Mouse (Mus musculus) heart, embryonic 11.5 days (tissue): ENCODE data around the gene Pi16. TPM values are rescaled to one million over a fixed set of nuclear protein-coding genes. Genes with fewer than 3 reads are reported as not detected.

Experiments used
- ATAC-seq: fragments of 200-750 bp; cut with Nextera tagmentation; replicated peaks from 2 replicates; pipeline ENCODE4 v1.8.0; 2017; ENCODE audit warnings: moderate library complexity; ENCODE audit not compliant: insufficient number of reproducible peaks, low FRiP score, low TSS enrichment
- H3K27ac ChIP-seq: fragments of 300-500 bp; sonication (generic); 2 replicates; pipeline ENCODE4 v1.5.1; 2014; ENCODE audit warnings: mild to moderate bottlenecking, low read depth, low read length
- H3K27me3 ChIP-seq: fragments of 300-500 bp; sonication (generic); 2 replicates; pipeline ENCODE4 v1.6.1; 2014; ENCODE audit warnings: mild to moderate bottlenecking, low read length, mixed read lengths; ENCODE audit not compliant: control insufficient read depth, insufficient read depth
- H3K36me3 ChIP-seq: fragments of 300-500 bp; sonication (generic); 2 replicates; pipeline ENCODE4 v1.6.1; 2014; ENCODE audit warnings: mild to moderate bottlenecking, low read length, moderate library complexity, mixed read lengths; ENCODE audit not compliant: control insufficient read depth, insufficient read depth
- H3K4me1 ChIP-seq: fragments of 300-500 bp; sonication (generic); 2 replicates; pipeline ENCODE4 v1.6.1; 2014; ENCODE audit warnings: low read length; ENCODE audit not compliant: control insufficient read depth, insufficient read depth
- H3K4me2 ChIP-seq: fragments of 300-500 bp; sonication (generic); 2 replicates; pipeline ENCODE4 v1.6.1; 2014; ENCODE audit warnings: mild to moderate bottlenecking, moderate library complexity
- H3K4me3 ChIP-seq: fragments of 300-500 bp; sonication (generic); 2 replicates; pipeline ENCODE4 v1.5.1; 2014; ENCODE audit warnings: low read depth, low read length
- H3K9ac ChIP-seq: fragments of 300-500 bp; sonication (generic); 2 replicates; pipeline ENCODE4 v1.6.1; 2014; ENCODE audit warnings: mild to moderate bottlenecking, low read depth, low read length, moderate library complexity
- H3K9me3 ChIP-seq: fragments of 300-500 bp; sonication (generic); replicated peaks from 2 replicates; pipeline ENCODE4 v1.6.1; 2016; ENCODE audit warnings: low read length; ENCODE audit not compliant: control insufficient read depth
- WGBS: fragments of 180-500 bp; shearing (Covaris S2); extraction: QIAGEN DNeasy Blood & Tissue Kit; methylation state at CpG from one replicate; pipeline ENCODE4 v1.1.7; 2014; ENCODE audit not compliant: insufficient replicate concordance; 5-methylcytosine and 5-hydroxymethylcytosine counted together
- polyA plus RNA-seq: library from polyadenylated mRNA; unstranded; fragments of >200 nt; fragmentation: Nextera tagmentation; extraction: Ambion mirVana; gene quantifications from 2 replicates; pipeline ENCODE4 v1.2.1, GENCODE M21; 2014

Gene Pi16
- polyA plus RNA-seq, 1 experiment from 2014 or later = 1.7 TPM

DNA sequence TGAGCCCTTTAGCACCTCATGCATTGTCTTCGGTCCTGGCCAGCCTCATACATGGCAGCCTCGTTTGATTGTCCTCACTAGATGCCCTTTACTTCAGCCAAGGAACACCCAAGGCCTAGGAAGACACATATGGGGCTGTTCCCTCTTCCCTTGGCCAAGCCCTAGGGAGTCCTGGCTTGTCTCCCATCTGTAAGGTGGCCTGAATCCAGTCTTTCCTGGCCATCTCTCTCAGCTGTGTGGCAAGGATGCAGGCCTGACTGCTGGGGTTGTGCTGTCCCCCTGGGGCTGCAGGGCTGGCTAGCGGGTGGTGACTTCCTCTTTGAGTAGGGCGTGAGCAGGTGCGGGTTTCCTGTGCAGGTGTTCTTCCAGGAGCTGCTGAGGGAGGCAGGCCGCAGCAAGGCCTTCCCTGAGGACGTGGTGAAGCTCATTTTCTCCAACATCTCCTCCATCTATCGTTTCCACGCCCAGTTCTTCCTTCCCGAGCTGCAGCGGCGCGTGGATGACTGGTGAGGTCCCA, 47.7 kb downstream of the Pi16 start:
- Histone ChIP-seq H3K9ac (no peak overlapping the region), H3K27ac (no peak overlapping the region), H3K4me2 (no peak overlapping the region), H3K4me3 (no peak overlapping the region), H3K36me3 (no peaks in the 10 kb centered on the region), H3K27me3 (peaks cover 16% of the 10 kb centered on the region), H3K9me3 (no peaks in the 10 kb centered on the region), H3K4me1 (no peaks in the 10 kb centered on the region)
- WGBS = 80% methylated on average over 13 of the region's 13 CpGs
- no peak for ATAC-seq

DNA sequence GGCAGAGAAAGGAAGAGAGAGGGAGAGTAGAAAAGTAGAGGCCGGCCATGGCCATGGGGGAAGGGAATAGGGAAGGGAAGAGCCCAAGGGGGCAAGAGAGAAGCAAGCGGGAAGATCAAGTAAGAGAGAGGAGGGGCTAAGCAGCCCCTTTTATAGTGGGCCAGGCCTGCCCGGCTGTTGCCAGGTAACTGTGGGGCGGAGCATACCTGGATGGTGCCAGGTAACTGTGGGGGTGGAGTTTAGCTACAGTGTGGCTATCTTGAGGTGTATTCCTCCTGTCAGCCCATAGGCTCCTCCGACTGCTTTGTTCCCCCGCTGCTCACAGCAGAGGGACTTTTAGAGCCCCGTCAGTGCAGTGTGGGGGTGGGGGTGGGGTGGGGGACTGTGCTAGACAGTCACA, 51.2 kb downstream of the Pi16 start:
- ATAC-seq = no peak
- Histone ChIP-seq H3K4me2 (no peak overlapping the region), H3K9ac (no peak overlapping the region), H3K27ac (no peak overlapping the region), H3K9me3 (no peaks in the 10 kb centered on the region), H3K4me1 (no peaks in the 10 kb centered on the region), H3K36me3 (no peaks in the 10 kb centered on the region), H3K27me3 (peaks cover 16% of the 10 kb centered on the region), H3K4me3 (no peak overlapping the region)
- WGBS = 22% methylated on average over 7 of the region's 7 CpGs

DNA sequence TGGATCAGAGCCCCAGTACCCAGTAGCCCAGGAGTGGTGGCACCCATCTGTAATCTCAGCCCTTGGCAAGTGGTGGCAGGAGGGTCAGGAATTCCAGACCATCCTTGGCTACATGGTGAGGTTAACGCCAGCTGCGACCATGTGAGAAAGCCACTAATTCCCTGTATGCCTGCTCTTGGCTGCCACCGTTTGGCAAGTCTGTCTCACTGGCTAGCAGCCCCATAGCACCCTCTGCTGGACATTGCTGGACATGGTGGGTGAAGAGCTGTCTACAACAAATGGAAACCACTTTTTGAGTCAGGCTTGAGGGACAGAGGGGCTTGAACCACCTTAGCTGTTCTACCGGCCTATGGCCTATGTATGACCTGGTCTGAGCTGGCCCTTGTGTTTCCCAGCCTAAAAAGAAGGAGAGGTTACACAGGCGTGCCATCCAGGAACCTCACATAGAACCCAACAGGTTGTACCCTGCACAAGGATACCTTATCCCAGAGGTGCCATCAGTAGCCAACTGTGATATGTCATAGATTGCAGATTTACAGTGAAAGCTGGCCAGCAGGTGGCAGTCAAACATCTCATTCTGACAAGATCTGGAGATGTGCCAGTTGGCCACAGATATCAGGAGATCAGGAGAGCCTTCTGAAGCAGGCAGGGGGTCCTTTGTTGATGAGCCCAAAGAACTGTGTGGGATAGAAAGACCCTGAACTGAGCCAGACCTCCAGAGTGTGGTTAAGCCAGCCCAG, 53.7 kb downstream of the Pi16 start:
- no peaks in the 10 kb centered on the region for H3K36me3 ChIP-seq
- no peaks in the 10 kb centered on the region for H3K9me3 ChIP-seq
- 5% methylated on average over 5 of the region's 5 CpGs for WGBS
- H3K27me3 ChIP-seq = peaks cover 16% of the 10 kb centered on the region
- no peak overlapping the region for H3K4me3 ChIP-seq
- H3K27ac ChIP-seq = no peak overlapping the region
- H3K9ac ChIP-seq = no peak overlapping the region
- ATAC-seq = no peak; the same call in 1 of the 2 replicates
- H3K4me2 ChIP-seq = no peak overlapping the region
- H3K4me1 ChIP-seq = no peaks in the 10 kb centered on the region

- H3K36me3 ChIP-seq = no peaks in the 10 kb centered on the region
- H3K27me3 ChIP-seq = no peaks in the 10 kb centered on the region
- H3K27ac ChIP-seq = no peak overlapping the region
- 82% methylated on average over 10 of the region's 10 CpGs for WGBS
- H3K4me3 ChIP-seq = no peak overlapping the region
- no peak overlapping the region for H3K4me2 ChIP-seq
- H3K9ac ChIP-seq = no peak overlapping the region
- ATAC-seq = no peak
- no peaks in the 10 kb centered on the region for H3K9me3 ChIP-seq
- no peaks in the 10 kb centered on the region for H3K4me1 ChIP-seq
Measured at GRCm38 (mm10) chr17:29375871-29376270, 58.4 kb downstream of the Pi16 start.

GRCm38 (mm10) chr17:29378056-29378455, 60.6 kb downstream of the Pi16 start:
- H3K4me1 ChIP-seq = no peaks in the 10 kb centered on the region
- no peak for ATAC-seq
- no peak overlapping the region for H3K4me2 ChIP-seq
- H3K27me3 ChIP-seq = no peaks in the 10 kb centered on the region
- H3K4me3 ChIP-seq = no peak overlapping the region
- WGBS = 58% methylated on average over 8 of the region's 8 CpGs
- no peak overlapping the region for H3K9ac ChIP-seq
- no peaks in the 10 kb centered on the region for H3K9me3 ChIP-seq
- H3K27ac ChIP-seq = no peak overlapping the region
- no peaks in the 10 kb centered on the region for H3K36me3 ChIP-seq

Other genes with a start within 250 kb of the Pi16 start
- gene Cdkn1a, start 226.7 kb upstream of the Pi16 start, polyA plus RNA-seq = 39.3 TPM in 2 replicates
- gene Rab44, start 203.5 kb upstream of the Pi16 start, polyA plus RNA-seq = 0.20 TPM in 1 of 2 replicates, not detected in the other
- 24.0 and 28.8 TPM in 2 replicates for gene Cpne5, start 79.5 kb upstream of the Pi16 start, polyA plus RNA-seq
- gene Ppil1, start 53.5 kb upstream of the Pi16 start, polyA plus RNA-seq = 117 and 135 TPM in 2 replicates
- 90.6 and 94.9 TPM in 2 replicates for gene BC004004, start 48.9 kb upstream of the Pi16 start, polyA plus RNA-seq
- 266 and 306 TPM in 2 replicates for gene Mtch1, start 30.3 kb downstream of the Pi16 start, polyA plus RNA-seq
- 1.2 and 2.3 TPM in 2 replicates for gene Fgd2, start 43.2 kb downstream of the Pi16 start, polyA plus RNA-seq
- gene Pim1, start 173.1 kb downstream of the Pi16 start, polyA plus RNA-seq = 23.5 and 27.3 TPM in 2 replicates
- not detected in 2 replicates for gene Gm17657, start 232.0 kb downstream of the Pi16 start, polyA plus RNA-seq
- gene Tbc1d22b, start 232.1 kb downstream of the Pi16 start, polyA plus RNA-seq = 10.0 and 12.0 TPM in 2 replicates
- 0.13 and 0.32 TPM in 2 replicates for gene Tmem217, start 234.7 kb downstream of the Pi16 start, polyA plus RNA-seq